Mouse (Mus musculus): Measurements from ENCODE around the gene Pdap1. TPM values are rescaled to one million over a fixed set of nuclear protein-coding genes. Genes with fewer than 3 reads are reported as not detected.

Gene Pdap1
- total and polyA plus RNA-seq, 3 experiments, result 82.5 to 217 (median 95.0) TPM

DNA sequence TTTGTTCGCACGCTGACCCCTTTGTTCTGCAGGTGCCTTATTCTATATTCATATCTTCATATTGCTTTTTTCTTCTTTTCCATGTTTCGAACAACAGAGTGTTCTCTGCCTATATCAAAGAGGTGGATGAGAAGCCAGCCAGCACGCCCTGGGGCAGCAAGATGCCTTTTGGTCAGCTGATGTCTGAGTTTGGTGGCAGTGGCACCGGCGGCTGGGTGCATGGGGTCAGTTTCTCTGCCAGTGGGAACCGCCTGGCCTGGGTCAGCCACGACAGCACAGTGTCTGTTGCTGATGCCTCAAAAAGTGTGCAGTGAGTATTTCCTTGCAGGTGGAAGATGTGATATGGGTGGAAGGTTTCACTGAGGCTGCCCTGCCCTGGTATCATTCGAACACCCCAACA lies 39.1 kb downstream of the Pdap1 start:
- H3K9me3 ChIP-seq (replicated peaks), result no peaks in the 10 kb centered on the region
- H3K27me3 ChIP-seq (ENCODE audit: insufficient read depth, low read length), result no peaks in the 10 kb centered on the region
- H3K36me3 ChIP-seq (replicated peaks), result peaks cover 90% of the 10 kb centered on the region
- peaks cover 44% of the 10 kb centered on the region for H3K4me1 ChIP-seq (ENCODE audit: insufficient read depth, low read depth, low read length)
- TF ChIP-seq TAL1 (conservative IDR thresholded peaks at IDR 0.05; ENCODE audit: low read depth, low read length), result no peak
- no peak for TF ChIP-seq GATA1 (IDR thresholded peaks at IDR 0.05; ENCODE audit: borderline replicate concordance, low read length)
- TF ChIP-seq CTCF (IDR thresholded peaks at IDR 0.05; ENCODE audit: low read depth, low read length), result no peak
- no peak for TF ChIP-seq POLR2AphosphoS5 (IDR thresholded peaks at IDR 0.05; ENCODE audit: insufficient replicate concordance, low read depth, low read length)
- TF ChIP-seq GATA2 (IDR thresholded peaks at IDR 0.05; ENCODE audit: borderline replicate concordance, low read depth, low read length), result no peak
- DNase-seq (ENCODE audit: low spot score), result no peak
- no peak overlapping the region for H3K4me3 ChIP-seq (ENCODE audit: low read depth, low read length)
- ATAC-seq (ENCODE audit: extremely low read depth, insufficient number of reproducible peaks, low FRiP score, poor library complexity, severe bottlenecking), result no peak

DNA sequence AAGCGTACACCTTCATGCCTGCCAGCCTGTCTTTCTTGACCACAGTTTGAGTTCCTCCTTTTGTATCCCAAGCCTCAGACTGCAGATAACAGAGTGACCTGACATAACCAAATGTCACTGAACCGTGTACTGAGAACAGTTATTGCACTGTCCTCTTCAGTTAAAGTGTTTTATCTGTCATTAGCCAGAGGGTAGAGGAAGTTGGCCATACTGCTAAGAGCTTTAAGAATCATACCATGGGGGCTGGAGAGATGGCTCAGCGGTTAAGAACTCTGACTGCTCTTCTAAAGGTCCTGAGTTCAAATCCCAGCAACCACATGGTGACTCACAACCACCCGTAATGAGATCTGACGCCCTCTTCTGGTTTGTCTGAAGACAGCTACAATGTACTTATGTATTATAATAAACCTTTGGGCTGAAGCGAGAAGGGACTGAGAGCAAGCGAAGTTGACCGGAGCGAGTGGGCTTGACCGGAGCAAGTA lies 41.7 kb downstream of the Pdap1 start:
- DNase-seq (ENCODE audit: low spot score) (peak; percentile 64), ATAC-seq (ENCODE audit: extremely low read depth, insufficient number of reproducible peaks, low FRiP score, poor library complexity, severe bottlenecking) (peak; percentile 90)
- Histone ChIP-seq H3K4me1 (ENCODE audit: insufficient read depth, low read depth, low read length) (peaks cover 51% of the 10 kb centered on the region), H3K4me3 (ENCODE audit: low read depth, low read length) (no peak overlapping the region), H3K27me3 (ENCODE audit: insufficient read depth, low read length) (no peaks in the 10 kb centered on the region), H3K36me3 (replicated peaks) (peaks cover 90% of the 10 kb centered on the region), H3K9me3 (replicated peaks) (no peaks in the 10 kb centered on the region)
- TF ChIP-seq CTCF (IDR thresholded peaks at IDR 0.05; ENCODE audit: low read depth, low read length), result no peak
- TF ChIP-seq GATA2 (IDR thresholded peaks at IDR 0.05; ENCODE audit: borderline replicate concordance, low read depth, low read length), result no peak
- TF ChIP-seq POLR2AphosphoS5 (IDR thresholded peaks at IDR 0.05; ENCODE audit: insufficient replicate concordance, low read depth, low read length), result no peak
- peak; percentile 49 for TF ChIP-seq TAL1 (conservative IDR thresholded peaks at IDR 0.05; ENCODE audit: low read depth, low read length)
- no peak for TF ChIP-seq GATA1 (IDR thresholded peaks at IDR 0.05; ENCODE audit: borderline replicate concordance, low read length)

GRCm38 (mm10) chr5:145096195-145096594 lies 43.8 kb downstream of the Pdap1 start:
- DNase-seq (ENCODE audit: low spot score) (no peak), ATAC-seq (ENCODE audit: extremely low read depth, insufficient number of reproducible peaks, low FRiP score, poor library complexity, severe bottlenecking) (no peak)
- H3K9me3 ChIP-seq (replicated peaks), result no peaks in the 10 kb centered on the region
- TF ChIP-seq TAL1 (conservative IDR thresholded peaks at IDR 0.05; ENCODE audit: low read depth, low read length) (no peak), POLR2AphosphoS5 (IDR thresholded peaks at IDR 0.05; ENCODE audit: insufficient replicate concordance, low read depth, low read length) (no peak), CTCF (IDR thresholded peaks at IDR 0.05; ENCODE audit: low read depth, low read length) (no peak), GATA2 (IDR thresholded peaks at IDR 0.05; ENCODE audit: borderline replicate concordance, low read depth, low read length) (no peak), GATA1 (IDR thresholded peaks at IDR 0.05; ENCODE audit: borderline replicate concordance, low read length) (no peak)
- peaks cover 94% of the 10 kb centered on the region for H3K36me3 ChIP-seq (replicated peaks)
- peaks cover 46% of the 10 kb centered on the region for H3K4me1 ChIP-seq (ENCODE audit: insufficient read depth, low read depth, low read length)
- no peak overlapping the region for H3K4me3 ChIP-seq (ENCODE audit: low read depth, low read length)
- H3K27me3 ChIP-seq (ENCODE audit: insufficient read depth, low read length), result no peaks in the 10 kb centered on the region

- DNase-seq (ENCODE audit: low spot score) (no peak), ATAC-seq (ENCODE audit: extremely low read depth, insufficient number of reproducible peaks, low FRiP score, poor library complexity, severe bottlenecking) (peak; percentile 50; the same call in 1 of the 2 replicates)
- peaks cover 80% of the 10 kb centered on the region for H3K36me3 ChIP-seq (replicated peaks)
- no peaks in the 10 kb centered on the region for H3K27me3 ChIP-seq (ENCODE audit: insufficient read depth, low read length)
- no peak overlapping the region for H3K4me3 ChIP-seq (ENCODE audit: low read depth, low read length)
- peaks cover 43% of the 10 kb centered on the region for H3K4me1 ChIP-seq (ENCODE audit: insufficient read depth, low read depth, low read length)
- H3K9me3 ChIP-seq (replicated peaks), result 0 out of 2 replicates have a peak, but pooled peaks cover 2% of the 10 kb centered on the region
- TF ChIP-seq POLR2AphosphoS5 (IDR thresholded peaks at IDR 0.05; ENCODE audit: insufficient replicate concordance, low read depth, low read length) (no peak), GATA2 (IDR thresholded peaks at IDR 0.05; ENCODE audit: borderline replicate concordance, low read depth, low read length) (no peak), GATA1 (IDR thresholded peaks at IDR 0.05; ENCODE audit: borderline replicate concordance, low read length) (no peak), CTCF (IDR thresholded peaks at IDR 0.05; ENCODE audit: low read depth, low read length) (no peak), TAL1 (conservative IDR thresholded peaks at IDR 0.05; ENCODE audit: low read depth, low read length) (no peak)
These were observed 50.2 kb downstream of the Pdap1 start for GRCm38 (mm10) chr5:145089878-145090277.

- no peak for DNase-seq (ENCODE audit: low spot score)
- H3K36me3 ChIP-seq (replicated peaks), result peaks cover 63% of the 10 kb centered on the region
These were observed 51.9 kb downstream of the Pdap1 start for GRCm38 (mm10) chr5:145088186-145088585.

DNA sequence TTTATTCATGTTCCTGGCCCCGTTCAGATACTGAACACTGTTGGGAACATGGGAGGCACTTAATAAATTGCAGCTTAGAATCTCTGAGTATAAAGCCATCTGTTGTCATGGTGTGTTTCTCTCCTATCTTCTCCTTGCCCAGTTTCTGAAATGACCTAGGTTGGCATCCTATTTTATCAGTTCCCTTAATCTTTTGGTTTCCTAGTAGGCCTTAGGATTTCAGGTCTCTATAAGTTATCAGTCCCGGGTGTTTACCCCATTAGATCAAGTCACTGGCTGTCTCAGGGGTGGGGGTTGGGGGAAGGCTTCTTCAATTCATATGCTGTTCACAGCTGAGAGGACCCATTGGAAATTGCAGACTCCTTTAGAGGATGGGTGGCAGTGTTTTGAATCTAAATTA lies 55.2 kb downstream of the Pdap1 start:
- Histone ChIP-seq H3K27me3 (ENCODE audit: insufficient read depth, low read length) (0 out of 2 replicates have a peak, but pooled peaks cover 6% of the 10 kb centered on the region), H3K4me3 (ENCODE audit: low read depth, low read length) (peak overlapping the region; percentile 76), H3K36me3 (replicated peaks) (peaks cover 31% of the 10 kb centered on the region), H3K4me1 (ENCODE audit: insufficient read depth, low read depth, low read length) (peaks cover 34% of the 10 kb centered on the region), H3K9me3 (replicated peaks) (0 out of 2 replicates have a peak, but pooled peaks cover 2% of the 10 kb centered on the region)
- ATAC-seq (ENCODE audit: extremely low read depth, insufficient number of reproducible peaks, low FRiP score, poor library complexity, severe bottlenecking) (no peak), DNase-seq (ENCODE audit: low spot score) (no peak)
- TF ChIP-seq GATA1 (IDR thresholded peaks at IDR 0.05; ENCODE audit: borderline replicate concordance, low read length) (no peak), CTCF (IDR thresholded peaks at IDR 0.05; ENCODE audit: low read depth, low read length) (no peak), TAL1 (conservative IDR thresholded peaks at IDR 0.05; ENCODE audit: low read depth, low read length) (no peak), GATA2 (IDR thresholded peaks at IDR 0.05; ENCODE audit: borderline replicate concordance, low read depth, low read length) (no peak), POLR2AphosphoS5 (IDR thresholded peaks at IDR 0.05; ENCODE audit: insufficient replicate concordance, low read depth, low read length) (no peak)

More at GRCm38 (mm10) chr5:145088186-145088585, 51.9 kb downstream of the Pdap1 start:
- TF ChIP-seq POLR2AphosphoS5 (IDR thresholded peaks at IDR 0.05; ENCODE audit: insufficient replicate concordance, low read depth, low read length) (no peak), TAL1 (conservative IDR thresholded peaks at IDR 0.05; ENCODE audit: low read depth, low read length) (no peak), GATA1 (IDR thresholded peaks at IDR 0.05; ENCODE audit: borderline replicate concordance, low read length) (no peak), GATA2 (IDR thresholded peaks at IDR 0.05; ENCODE audit: borderline replicate concordance, low read depth, low read length) (no peak), CTCF (IDR thresholded peaks at IDR 0.05; ENCODE audit: low read depth, low read length) (no peak)
- ATAC-seq (ENCODE audit: extremely low read depth, insufficient number of reproducible peaks, low FRiP score, poor library complexity, severe bottlenecking), result no peak
- Histone ChIP-seq H3K4me3 (ENCODE audit: low read depth, low read length) (no peak overlapping the region), H3K4me1 (ENCODE audit: insufficient read depth, low read depth, low read length) (peaks cover 46% of the 10 kb centered on the region), H3K27me3 (ENCODE audit: insufficient read depth, low read length) (no peaks in the 10 kb centered on the region), H3K9me3 (replicated peaks) (0 out of 2 replicates have a peak, but pooled peaks cover 2% of the 10 kb centered on the region)

All from G1E (cell line).